Mouse (Mus musculus) kidney, postnatal 0 days (tissue): ENCODE measurements around the gene Srrt. TPM values are rescaled to one million over a fixed set of nuclear protein-coding genes. Genes with fewer than 3 reads are reported as not detected.

Experiments used
- ATAC-seq: fragments of 200-750 bp; cut with Nextera tagmentation; replicated peaks from 2 replicates; pipeline ENCODE4 v1.8.0; 2017; ENCODE audit warnings: low read depth, moderate number of reproducible peaks, moderate TSS enrichment, moderate library complexity; ENCODE audit not compliant: low FRiP score
- DNase-seq: peaks from one replicate; pipeline ENCODE4 v3.0.0-alpha.2; 2016; ENCODE audit warnings: low spot score
- H3K27ac ChIP-seq: fragments of 300-500 bp; sonication (generic); 2 replicates; pipeline ENCODE4 v1.5.1; 2014; ENCODE audit warnings: mild to moderate bottlenecking
- H3K27me3 ChIP-seq: fragments of 300-500 bp; sonication (generic); 2 replicates; pipeline ENCODE4 v1.6.1; 2014; ENCODE audit warnings: low read length, mixed read lengths; ENCODE audit not compliant: insufficient read depth
- H3K36me3 ChIP-seq: fragments of 300-500 bp; sonication (generic); 2 replicates; pipeline ENCODE4 v1.6.1; 2014; ENCODE audit warnings: low read length, mixed read lengths; ENCODE audit not compliant: insufficient read depth
- H3K4me1 ChIP-seq: fragments of 300-500 bp; sonication (generic); replicated peaks from 2 replicates; pipeline ENCODE4 v1.6.1; 2014; ENCODE audit warnings: antibody characterized with exemption, low read length, mixed read lengths; ENCODE audit not compliant: insufficient read depth
- H3K4me2 ChIP-seq: fragments of 300-500 bp; sonication (generic); 2 replicates; pipeline ENCODE4 v1.6.1; 2014; ENCODE audit warnings: mild to moderate bottlenecking, low read length, moderate library complexity, mixed read lengths
- H3K4me3 ChIP-seq: fragments of 300-500 bp; sonication (generic); replicated peaks from 2 replicates; pipeline ENCODE4 v1.5.1; 2014; ENCODE audit warnings: low read depth, low read length
- H3K9ac ChIP-seq: fragments of 300-500 bp; sonication (generic); 2 replicates; pipeline ENCODE4 v1.6.1; 2014; ENCODE audit warnings: low read depth, low read length
- H3K9me3 ChIP-seq: fragments of 300-500 bp; sonication (generic); replicated peaks from 2 replicates; pipeline ENCODE4 v1.6.1; 2016; ENCODE audit warnings: low read length, inconsistent platforms, mixed read lengths
- CTCF ChIP-seq: IDR thresholded peaks from 2 replicates; pipeline ENCODE4 v1.5.1; 2016; ENCODE audit warnings: antibody characterized with exemption, low read depth, mild to moderate bottlenecking, moderate library complexity
- WGBS: fragments of 180-500 bp; shearing (Covaris S2); extraction: QIAGEN DNeasy Blood & Tissue Kit; methylation state at CpG from one replicate; pipeline ENCODE4 v1.1.7; 2014; 5-methylcytosine and 5-hydroxymethylcytosine counted together
- polyA plus RNA-seq: library from polyadenylated mRNA; unstranded; fragments of >200 nt; fragmentation: Nextera tagmentation; extraction: Ambion mirVana; gene quantifications from 2 replicates; pipeline ENCODE4 v1.2.1, GENCODE M21; 2015

Gene Srrt
- polyA plus RNA-seq, 1 experiment from 2014 or later = 68.0 TPM

- DNase-seq = no peak
- Histone ChIP-seq H3K4me2 (no peak overlapping the region), H3K9me3 (no peaks in the 10 kb centered on the region), H3K4me1 (peaks cover 29% of the 10 kb centered on the region), H3K9ac (no peak overlapping the region), H3K27ac (no peak overlapping the region), H3K36me3 (peaks cover 6% of the 10 kb centered on the region; the same call in 1 of the 2 replicates), H3K4me3 (no peak overlapping the region), H3K27me3 (peaks cover 25% of the 10 kb centered on the region; the same call in 1 of the 2 replicates)
- ATAC-seq = no peak
- peak; percentile 76 for TF ChIP-seq CTCF
- WGBS = 23% methylated on average over 15 of the region's 15 CpGs
These were observed 16.8 kb downstream of the Srrt start for GRCm38 (mm10) chr5:137290677-137291076.

- no peak for TF ChIP-seq CTCF
- Histone ChIP-seq H3K27ac (no peak overlapping the region), H3K4me2 (peak overlapping the region; percentile 84), H3K27me3 (peaks cover 25% of the 10 kb centered on the region; the same call in 1 of the 2 replicates), H3K9me3 (no peaks in the 10 kb centered on the region), H3K4me1 (peaks cover 25% of the 10 kb centered on the region), H3K9ac (no peak overlapping the region), H3K4me3 (no peak overlapping the region), H3K36me3 (no peaks in the 10 kb centered on the region)
- WGBS = 68% methylated on average over 13 of the region's 13 CpGs
- DNase-seq (no peak), ATAC-seq (no peak)
These were observed 17.7 kb downstream of the Srrt start for GRCm38 (mm10) chr5:137289591-137290365.

GRCm38 (mm10) chr5:137288999-137289470 lies 18.4 kb downstream of the Srrt start:
- H3K9ac ChIP-seq = peak overlapping the region; percentile 28; the same call in 1 of the 2 replicates
- DNase-seq (peak; percentile 62), ATAC-seq (no peak)
- H3K4me2 ChIP-seq = peak overlapping the region; percentile 84
- H3K36me3 ChIP-seq = no peaks in the 10 kb centered on the region
- WGBS = 3% methylated on average over 25 of the region's 25 CpGs
- no peak overlapping the region for H3K27ac ChIP-seq
- H3K9me3 ChIP-seq = no peaks in the 10 kb centered on the region
- peak; percentile 62 for TF ChIP-seq CTCF
- peaks cover 23% of the 10 kb centered on the region for H3K4me1 ChIP-seq
- peaks cover 25% of the 10 kb centered on the region; the same call in 1 of the 2 replicates for H3K27me3 ChIP-seq
- peak overlapping the region; percentile 18; the same call in 1 of the 2 replicates for H3K4me3 ChIP-seq

DNA sequence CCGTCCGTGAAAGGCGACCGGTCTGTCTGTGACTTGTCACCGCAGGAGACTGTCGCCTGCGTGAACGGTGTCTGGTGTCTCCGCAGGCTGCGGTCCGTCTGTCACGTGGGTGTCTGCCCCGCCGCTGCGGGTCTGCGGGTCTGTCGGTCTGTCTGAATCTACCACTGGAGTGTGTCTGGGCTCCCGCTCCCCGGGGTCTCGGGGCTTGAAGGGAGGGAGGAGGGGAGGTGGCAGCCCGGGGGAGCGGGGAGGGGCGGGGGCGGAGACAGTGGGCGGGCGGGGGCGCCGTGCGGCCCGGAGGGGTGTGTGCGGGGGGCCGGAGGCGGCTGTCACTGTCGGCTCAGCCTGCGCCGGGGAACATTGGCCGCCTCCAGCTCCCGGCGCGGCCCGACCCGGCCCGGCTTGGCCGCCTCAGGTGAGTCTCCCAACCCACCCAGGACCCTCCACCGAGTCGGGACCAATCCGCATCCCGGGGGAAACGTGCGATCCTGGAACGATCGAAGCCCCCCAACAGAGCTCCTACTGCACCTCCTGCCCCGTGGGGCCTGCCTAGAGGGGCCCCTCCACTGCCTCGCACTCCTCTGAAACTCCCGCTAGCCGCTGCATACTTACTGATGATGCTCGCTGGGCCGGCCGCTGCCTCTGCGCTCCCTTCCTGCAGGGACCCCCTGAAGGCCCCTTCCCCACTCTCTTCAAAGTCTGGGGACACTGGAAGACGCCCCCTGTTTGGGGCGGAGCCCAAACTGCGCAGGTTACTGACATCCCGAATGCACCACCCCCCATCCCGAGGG lies 19.3 kb downstream of the Srrt start:
- peaks cover 25% of the 10 kb centered on the region; the same call in 1 of the 2 replicates for H3K27me3 ChIP-seq
- no peaks in the 10 kb centered on the region for H3K9me3 ChIP-seq
- H3K27ac ChIP-seq = no peak overlapping the region
- no peak for ATAC-seq
- under 1% methylated on average over 48 of the region's 65 CpGs for WGBS
- DNase-seq = no peak
- H3K4me2 ChIP-seq = peak overlapping the region; percentile 84
- H3K9ac ChIP-seq = peak overlapping the region; percentile 50; the same call in 1 of the 2 replicates
- peak overlapping the region; percentile 37 for H3K4me3 ChIP-seq
- peaks cover 23% of the 10 kb centered on the region for H3K4me1 ChIP-seq
- no peaks in the 10 kb centered on the region for H3K36me3 ChIP-seq
- TF ChIP-seq CTCF = no peak

DNA sequence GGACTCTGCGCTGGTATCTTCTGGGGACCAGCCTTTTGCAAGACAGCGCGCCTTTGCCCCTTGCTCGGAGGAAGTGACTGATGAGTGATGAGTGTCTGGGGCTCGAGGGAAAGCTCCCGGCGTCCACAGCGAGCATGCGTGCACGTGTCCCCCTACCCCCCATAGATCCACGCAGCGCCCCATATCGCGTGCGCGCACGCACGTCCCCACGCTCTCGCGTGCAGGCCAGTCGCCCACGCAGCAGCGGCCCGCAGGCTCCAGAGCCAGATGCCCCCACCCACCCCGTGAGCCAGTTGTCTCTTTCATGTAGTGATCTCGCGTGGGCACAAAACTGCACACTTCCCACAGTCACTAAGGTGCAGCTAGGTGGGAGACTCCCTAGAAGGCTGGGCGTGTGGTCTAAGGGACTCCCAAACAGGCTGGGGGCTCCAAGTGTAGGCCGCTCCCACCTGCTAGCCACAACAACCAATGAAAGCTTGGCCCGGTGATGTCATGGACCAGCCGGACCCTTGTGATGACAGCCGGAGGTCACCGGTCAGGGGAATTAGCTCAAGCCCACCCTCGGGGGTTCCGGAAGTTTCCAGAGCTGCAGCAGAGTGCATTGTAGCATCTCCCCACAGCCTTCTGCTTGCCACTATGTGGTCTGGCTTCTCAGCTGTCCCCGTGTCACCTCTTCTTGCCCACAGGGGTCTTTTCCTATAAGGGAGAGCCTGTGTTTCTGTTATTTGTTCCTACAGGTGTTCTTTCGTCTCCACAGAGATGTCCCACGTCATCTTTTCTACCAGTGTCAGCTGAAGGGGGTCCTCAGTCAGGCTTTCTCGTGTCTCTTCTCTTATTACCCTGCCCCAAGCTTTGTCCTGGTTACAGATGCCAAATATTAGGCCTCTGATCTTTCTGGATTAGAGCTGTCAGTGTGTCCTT lies 20.2 kb downstream of the Srrt start, which contains the start of gene Ache:
Ache (plus strand) TSS at position 488 of the 921 bp plus-strand sequence.
- H3K27me3 ChIP-seq = peaks cover 25% of the 10 kb centered on the region; the same call in 1 of the 2 replicates
- H3K4me3 ChIP-seq = peak within 1 kb of the TSS; percentile 37
- peaks cover 23% of the 10 kb centered on the region for H3K4me1 ChIP-seq
- peak within 1 kb of the TSS; percentile 84 for H3K4me2 ChIP-seq
- ATAC-seq (0 out of 2 replicates have a peak, but pooled peaks have one; percentile 9), DNase-seq (no peak)
- peak within 1 kb of the TSS; percentile 50; the same call in 1 of the 2 replicates for H3K9ac ChIP-seq
- H3K9me3 ChIP-seq = no peaks in the 10 kb centered on the region
- 2% methylated on average over 40 of the region's 40 CpGs for WGBS
- TF ChIP-seq CTCF = no peak
- no peak within 1 kb of the TSS for H3K27ac ChIP-seq
- no peaks in the 10 kb centered on the region for H3K36me3 ChIP-seq
